Mouse (Mus musculus): ENCODE measurements around the gene Olfr1265.

Gene Olfr1265

GRCm38 (mm10) chr2:90035037-90035436 is at the start of gene Olfr1265:
TSS of gene Olfr1265 (plus strand) at chr2:90035337.
- DNase-seq (ENCODE audit: low read depth) = no peak

DNA sequence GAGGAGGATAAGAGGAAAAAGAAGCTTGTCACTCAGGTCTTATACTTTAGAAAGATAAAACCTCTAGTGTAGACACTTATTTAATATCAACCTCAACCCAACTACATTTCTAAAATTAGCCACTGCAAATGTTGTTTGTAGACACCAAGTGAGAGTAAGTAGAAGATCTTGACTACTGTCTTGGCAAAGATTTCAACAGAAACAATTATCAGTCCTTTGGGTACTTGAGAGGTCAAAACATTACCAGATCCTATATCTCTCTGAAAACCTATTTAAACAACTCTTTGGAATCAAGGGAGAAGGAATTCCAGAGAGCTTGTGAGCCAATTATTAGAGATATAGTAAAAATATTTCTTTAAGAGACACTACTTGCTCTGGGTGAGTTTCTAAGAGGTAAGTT is 44.2 kb upstream of the Olfr1265 start, which contains the start of gene Olfr1261:
Gene Olfr1261, plus strand, starts transcription at position 301 of the 400 bp plus-strand sequence.
- no peak for DNase-seq (ENCODE audit: low read depth)

GRCm38 (mm10) chr2:89999845-90000244 is 35.3 kb upstream of the Olfr1265 start, which contains the start of gene Olfr1262:
TSS of gene Olfr1262 (plus strand) at chr2:90000145.
- DNase-seq (ENCODE audit: low read depth) = no peak

DNA sequence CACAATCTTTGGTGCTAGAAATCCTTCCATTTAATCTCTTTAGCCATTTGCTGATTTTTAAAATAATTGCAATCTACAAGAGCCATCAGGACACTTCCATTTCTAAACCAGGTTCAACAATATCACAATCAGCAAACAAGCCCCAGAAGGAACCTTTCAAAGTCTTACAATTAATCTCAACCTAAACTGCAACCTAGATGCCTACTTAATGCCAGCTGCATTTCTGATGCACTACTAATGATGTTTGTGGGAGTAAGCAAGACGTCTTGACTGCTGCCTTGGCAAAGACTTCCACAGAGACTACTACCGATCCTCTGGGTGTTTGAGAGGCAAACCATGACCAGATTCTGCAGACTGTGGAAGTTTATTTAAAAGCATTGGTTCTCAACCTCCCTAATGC is 23.3 kb upstream of the Olfr1265 start, which contains the start of gene Olfr1263:
Gene Olfr1263, plus strand, starts transcription at position 301 of the 400 bp plus-strand sequence.
- no peak for DNase-seq (ENCODE audit: low read depth)

DNA sequence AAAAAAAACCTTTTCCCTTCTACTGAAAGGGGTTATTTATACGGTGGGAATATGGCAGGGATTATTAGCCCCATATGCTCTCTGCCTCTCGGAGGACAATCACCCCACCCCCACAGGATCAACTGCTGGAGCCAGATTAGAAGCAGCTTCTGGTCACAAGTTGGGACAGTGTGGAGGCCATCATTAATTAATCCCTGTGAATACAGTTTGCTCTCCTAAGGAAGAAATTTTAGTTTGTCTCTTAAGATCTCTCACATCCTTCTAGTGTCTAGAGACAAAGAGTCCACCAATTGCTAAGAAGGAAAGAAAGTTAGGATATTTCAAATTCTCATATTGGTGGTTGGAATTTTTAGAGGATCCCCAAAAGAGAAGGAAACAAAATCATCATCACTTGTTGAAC is 9.7 kb upstream of the Olfr1265 start, which contains the start of gene Olfr1264:
Gene Olfr1264, minus strand, starts transcription at position 101 of the 400 bp plus-strand sequence.
- no peak for DNase-seq (ENCODE audit: low read depth)

- no peak for DNase-seq (ENCODE audit: low read depth)
These were observed 28.4 kb downstream of the Olfr1265 start, which contains the start of gene Olfr140 for GRCm38 (mm10) chr2:90063494-90063893. TSS of gene Olfr140 (minus strand) at chr2:90063594.

DNA sequence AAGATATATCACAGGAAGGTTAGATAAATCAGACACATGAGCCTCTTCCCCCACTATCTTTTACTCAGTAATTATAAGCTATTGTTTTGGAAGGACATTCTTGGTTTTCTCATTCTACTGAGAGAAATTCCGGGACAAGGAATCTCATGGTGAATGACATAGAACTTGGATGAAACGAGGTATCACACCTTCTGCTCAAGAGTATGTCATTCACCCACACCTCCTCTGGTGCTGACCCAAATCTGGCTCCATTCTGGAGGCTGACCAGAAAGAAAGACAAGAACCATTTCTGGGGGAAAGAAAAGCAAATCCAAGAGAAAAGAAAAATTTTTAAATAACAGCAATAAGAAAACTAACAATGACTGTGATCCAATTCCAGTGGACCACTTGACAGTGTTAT is 34.9 kb downstream of the Olfr1265 start:
- no peak for DNase-seq (ENCODE audit: low read depth)

All from c-Kit-positive CD71-negative TER-119-negative erythroid progenitor cells, embryonic 14.5 days (primary cell).